Mouse (Mus musculus): ENCODE results near the gene Vps37b.

The Vps37b gene

GRCm38 (mm10) chr5:123977231-123977630 lies 54.8 kb downstream of the Vps37b start:
- DNase-seq, result peak; percentile 44 to 49

- DNase-seq, result peak; percentile 49 to 72
These were observed 56.3 kb downstream of the Vps37b start for GRCm38 (mm10) chr5:123975668-123976180.

GRCm38 (mm10) chr5:123974616-123975111 lies 57.4 kb downstream of the Vps37b start:
- peak in 1 of 2 experiments; percentile 37 for DNase-seq

GRCm38 (mm10) chr5:123974179-123974485 lies 57.9 kb downstream of the Vps37b start:
- no peak for DNase-seq

- DNase-seq, result peak; percentile 91 to 96
These were observed 58.5 kb downstream of the Vps37b start, which contains the start of gene Hip1r for GRCm38 (mm10) chr5:123973299-123974178. Gene Hip1r (plus strand): TSS chr5:123973628.

GRCm38 (mm10) chr5:123972453-123972852 lies 59.6 kb downstream of the Vps37b start:
- no peak for DNase-seq

GRCm38 (mm10) chr5:123970576-123970975 lies 61.5 kb downstream of the Vps37b start:
- no peak for DNase-seq

GRCm38 (mm10) chr5:123969216-123969615 lies 62.9 kb downstream of the Vps37b start:
- DNase-seq, result peak; percentile 75 to 82

- DNase-seq, result no peak
These were observed 63.6 kb downstream of the Vps37b start for GRCm38 (mm10) chr5:123968468-123968867.

- DNase-seq, result no peak
These were observed 65.3 kb downstream of the Vps37b start for GRCm38 (mm10) chr5:123966759-123967158.

GRCm38 (mm10) chr5:123964208-123964607 lies 67.9 kb downstream of the Vps37b start:
- no peak for DNase-seq

- no peak for DNase-seq
These were observed 71.0 kb downstream of the Vps37b start for GRCm38 (mm10) chr5:123961046-123961445.

- DNase-seq, result no peak
These were observed 71.9 kb downstream of the Vps37b start for GRCm38 (mm10) chr5:123960129-123960528.

- DNase-seq, result no peak
These were observed 73.1 kb downstream of the Vps37b start for GRCm38 (mm10) chr5:123959018-123959417.

- DNase-seq, result no peak
These were observed 74.9 kb downstream of the Vps37b start for GRCm38 (mm10) chr5:123957213-123957612.

All from kidney, postnatal 36 days (tissue).